Mouse (Mus musculus) spleen, adult 2 months (tissue): ENCODE measurements around the gene Sprtn. TPM values are rescaled to one million over a fixed set of nuclear protein-coding genes. Genes with fewer than 3 reads are reported as not detected.

Source experiments
- DNase-seq, 2 experiments: peaks; one replicate each; pipeline versions ENCODE4 v3.0.0 to v3.0.0-alpha.2; 2012 to 2021; ENCODE audit warnings: low spot score in 2 of 2, low read depth in 1 of 2
- H3K27ac ChIP-seq: fragments of 200-500 bp; 2 replicates; pipeline ENCODE4 v1.5.1; 2012; ENCODE audit warnings: low read length, inconsistent platforms; ENCODE audit not compliant: insufficient read depth
- H3K27me3 ChIP-seq: fragments of 200-500 bp; 2 replicates; pipeline ENCODE4 v1.6.1; 2012; ENCODE audit warnings: mild to moderate bottlenecking, moderate library complexity, low read length, inconsistent platforms; ENCODE audit not compliant: control insufficient read depth, insufficient read depth
- H3K36me3 ChIP-seq: fragments of 200-500 bp; 2 replicates; pipeline ENCODE4 v1.6.1; 2012; ENCODE audit warnings: mild to moderate bottlenecking, low read length, inconsistent platforms; ENCODE audit not compliant: control insufficient read depth, insufficient read depth
- H3K4me1 ChIP-seq: fragments of 200-500 bp; 2 replicates; pipeline ENCODE4 v1.6.1; 2011; ENCODE audit warnings: inconsistent platforms; ENCODE audit not compliant: control insufficient read depth, insufficient read depth, insufficient read length
- H3K4me3 ChIP-seq: fragments of 200-500 bp; 2 replicates; pipeline ENCODE4 v1.5.1; 2011; ENCODE audit warnings: mild to moderate bottlenecking, inconsistent platforms; ENCODE audit not compliant: insufficient read depth, insufficient read length; ENCODE audit errors: extremely low read depth
- CTCF ChIP-seq: fragments of 200-500 bp; IDR thresholded peaks from 2 replicates; pipeline ENCODE4 v1.5.1; 2011; ENCODE audit warnings: mild to moderate bottlenecking, inconsistent platforms; ENCODE audit not compliant: insufficient read depth, insufficient read length, insufficient replicate concordance; ENCODE audit errors: extremely low read depth
- POLR2A ChIP-seq: fragments of 200-500 bp; IDR thresholded peaks from 2 replicates; pipeline ENCODE4 v1.6.1; 2011; ENCODE audit warnings: low read depth, low read length, inconsistent platforms
- WGBS: fragments of 180-500 bp; shearing (Covaris S2); methylation state at CpG from one replicate; pipeline ENCODE4 v1.1.7; 2018; 5-methylcytosine and 5-hydroxymethylcytosine counted together
- polyA plus RNA-seq: library from polyadenylated mRNA; depleted of rRNA; stranded (reverse); fragments of >200 nt; gene quantifications from 2 replicates; pipeline ENCODE4 v1.2.3, GENCODE M21; 2012; rRNA removed

The Sprtn gene
- 11.2 and 14.5 TPM in 2 replicates for polyA plus RNA-seq

DNA sequence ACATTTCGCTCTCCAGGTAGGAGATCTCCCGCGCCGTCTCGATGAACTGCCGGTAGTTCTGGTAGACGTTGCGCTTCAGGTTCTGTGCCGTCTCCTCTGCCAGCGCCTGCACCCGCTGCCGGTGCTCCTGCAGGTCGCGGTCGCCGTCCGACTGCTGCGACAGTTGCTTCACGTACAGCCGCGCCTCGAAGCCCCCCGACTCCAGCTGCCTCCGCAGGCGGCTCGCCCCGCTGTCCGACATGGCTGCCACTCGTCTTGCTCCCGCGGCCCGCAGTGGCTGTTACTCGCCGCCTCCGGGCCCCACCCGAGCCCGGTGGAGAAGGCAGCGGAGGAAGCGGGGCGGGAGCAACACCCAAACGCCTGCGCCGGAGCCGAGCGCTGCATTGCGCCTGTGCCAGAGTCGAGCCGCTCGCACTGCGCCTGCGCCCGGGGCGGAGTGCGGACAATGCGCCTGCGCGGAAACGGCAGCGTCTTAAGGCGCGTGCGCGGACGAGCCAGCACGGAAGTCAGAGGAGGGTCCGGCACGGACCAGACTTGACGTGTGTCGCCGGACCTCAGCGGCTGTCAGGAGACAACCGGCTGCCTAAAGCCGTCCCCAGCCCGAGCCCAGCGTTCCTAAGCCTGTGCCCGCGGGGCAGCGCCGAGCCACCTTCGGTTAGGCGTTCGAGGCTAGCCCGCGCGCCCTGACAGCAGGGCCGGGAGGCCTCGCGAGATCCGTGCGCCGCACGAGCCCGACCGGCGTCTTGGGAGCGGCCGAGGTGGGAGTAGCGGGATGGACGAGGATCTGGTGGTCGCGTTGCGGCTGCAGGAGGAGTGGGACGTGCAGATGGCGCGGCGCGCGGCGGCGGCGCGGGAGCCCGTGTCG, at the start of gene Sprtn, which contains the start of gene Exoc8:
Sprtn (plus strand) TSS at position 501 of the 865 bp plus-strand sequence.
Exoc8 (minus strand) TSS at position 320 of the 865 bp plus-strand sequence.
- peaks cover 7% of the 10 kb centered on the region; the same call in 1 of the 2 replicates for H3K4me1 ChIP-seq
- peak; percentile 87 to 96 for DNase-seq
- no peaks in the 10 kb centered on the region for H3K27me3 ChIP-seq
- H3K27ac ChIP-seq: peak within 1 kb of the TSS; percentile 86
- TF ChIP-seq POLR2A (peak; percentile 83), CTCF (no peak)
- peak within 1 kb of the TSS; percentile 99 for H3K4me3 ChIP-seq
- peaks cover 27% of the 10 kb centered on the region for H3K36me3 ChIP-seq
- WGBS: under 1% methylated on average over 114 of the region's 114 CpGs

DNA sequence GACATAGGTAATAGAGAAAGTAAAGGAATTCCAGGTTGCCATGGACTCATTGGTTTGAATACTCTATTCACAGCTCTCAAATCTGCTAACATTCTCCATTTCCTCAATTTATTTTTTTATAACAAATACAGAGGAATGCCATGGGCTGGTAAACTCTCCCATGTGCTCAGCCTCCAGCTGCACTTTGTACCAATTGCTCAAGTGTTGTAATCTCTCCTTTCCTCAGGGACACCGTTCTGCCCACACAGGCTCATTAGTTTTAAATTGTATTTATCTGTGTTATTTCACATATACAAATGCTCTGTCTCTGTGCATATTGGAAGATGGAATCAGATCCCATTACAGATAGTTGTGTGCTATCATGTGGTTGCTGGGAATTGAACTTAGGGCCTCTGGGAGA, 44.2 kb upstream of the Sprtn start:
- 90% methylated on average over 1 of the region's 1 CpGs for WGBS
- TF ChIP-seq CTCF: no peak
- no peak for TF ChIP-seq POLR2A
- H3K27ac ChIP-seq: no peak overlapping the region
- H3K4me1 ChIP-seq: no peaks in the 10 kb centered on the region
- H3K36me3 ChIP-seq: peaks cover 7% of the 10 kb centered on the region
- H3K27me3 ChIP-seq: no peaks in the 10 kb centered on the region
- H3K4me3 ChIP-seq: no peak overlapping the region
- no peak for DNase-seq

- Histone ChIP-seq H3K4me1 (peaks cover 2% of the 10 kb centered on the region; the same call in 1 of the 2 replicates), H3K27ac (no peak overlapping the region), H3K36me3 (peaks cover 8% of the 10 kb centered on the region), H3K4me3 (no peak overlapping the region), H3K27me3 (no peaks in the 10 kb centered on the region)
- DNase-seq: peak in 1 of 2 experiments; percentile 37
- TF ChIP-seq POLR2A (no peak), CTCF (peak; percentile 55; the same call in 1 of the 2 replicates)
These were observed 38.2 kb upstream of the Sprtn start for GRCm38 (mm10) chr8:124859466-124859865.

DNA sequence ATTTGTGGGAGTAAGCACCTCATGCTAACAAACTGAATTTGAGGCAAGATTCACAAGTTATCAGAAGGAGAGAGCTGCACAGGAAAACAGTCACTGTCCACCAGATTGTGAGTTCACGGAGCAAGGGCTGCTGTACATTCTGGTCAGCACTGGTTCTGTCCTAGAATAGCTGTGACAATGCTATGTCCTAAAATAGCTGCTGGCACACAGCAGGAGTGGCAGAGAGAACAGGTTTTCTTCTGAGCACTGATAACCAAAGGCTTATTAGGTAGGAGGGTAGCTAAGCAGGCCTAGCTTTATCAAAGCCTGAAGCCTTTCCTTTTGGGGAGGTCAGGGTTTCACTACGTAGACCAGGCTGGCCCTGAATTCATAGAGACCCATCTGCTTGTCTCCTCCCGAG, 37.5 kb upstream of the Sprtn start:
- 87% methylated on average over 3 of the region's 3 CpGs for WGBS
- Histone ChIP-seq H3K27me3 (no peaks in the 10 kb centered on the region), H3K4me1 (peaks cover 5% of the 10 kb centered on the region; the same call in 1 of the 2 replicates), H3K4me3 (no peak overlapping the region), H3K36me3 (peaks cover 8% of the 10 kb centered on the region), H3K27ac (no peak overlapping the region)
- TF ChIP-seq CTCF (no peak), POLR2A (no peak)
- DNase-seq: no peak

DNA sequence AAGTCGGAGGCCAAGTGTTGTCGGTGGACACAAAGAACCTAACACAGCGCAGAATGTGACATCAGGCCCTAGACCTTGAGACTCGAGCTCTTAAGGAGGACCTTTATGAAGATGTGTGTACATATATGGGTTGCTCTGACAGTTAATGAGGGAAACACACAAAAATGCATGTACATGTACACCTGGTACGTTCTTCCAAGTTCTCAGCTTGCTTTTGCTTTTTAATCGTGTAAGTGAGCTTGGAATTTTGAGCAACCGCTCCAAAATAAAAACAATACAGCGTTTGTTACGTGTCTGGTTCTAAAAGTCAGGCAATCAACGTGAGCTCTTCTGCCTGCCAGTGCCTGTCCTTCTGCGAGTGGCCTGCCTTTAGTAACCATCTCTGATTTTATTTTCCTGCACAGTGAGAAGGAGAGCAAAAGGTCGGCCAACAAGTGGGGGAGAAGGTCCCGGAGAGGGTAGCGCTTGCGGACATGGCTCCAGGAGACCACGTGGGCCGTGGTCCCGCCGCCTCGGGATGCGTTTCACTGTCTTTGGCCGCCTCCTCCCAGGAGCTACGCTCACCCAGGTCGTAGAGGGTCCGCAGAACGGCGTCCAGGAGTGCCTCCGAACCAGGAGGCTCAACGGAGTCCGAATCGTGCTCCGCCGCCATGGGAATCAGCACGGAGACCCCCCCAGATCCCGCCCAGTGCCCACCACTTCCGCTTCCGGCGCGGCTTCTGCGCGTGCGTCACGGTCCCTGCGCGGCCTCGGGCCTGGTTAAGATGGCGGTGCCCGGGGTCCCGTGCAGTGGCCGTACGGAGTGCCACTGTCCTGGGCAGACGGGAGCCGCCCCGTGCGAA, 35.1 kb upstream of the Sprtn start, which contains the start of the genes Gnpat and 2810004N23Rik:
Gnpat (plus strand) TSS at position 713 of the 842 bp plus-strand sequence.
2810004N23Rik (minus strand) TSS at position 800 of the 842 bp plus-strand sequence.
- H3K4me1 ChIP-seq: peaks cover 14% of the 10 kb centered on the region; the same call in 1 of the 2 replicates
- peaks cover 2% of the 10 kb centered on the region for H3K36me3 ChIP-seq
- no peaks in the 10 kb centered on the region for H3K27me3 ChIP-seq
- TF ChIP-seq CTCF (no peak), POLR2A (peak; percentile 83)
- under 1% methylated on average over 55 of the region's 55 CpGs for WGBS
- peak within 1 kb of the TSS; percentile 84 for H3K4me3 ChIP-seq
- peak within 1 kb of the TSS; percentile 86 for H3K27ac ChIP-seq
- DNase-seq: peak; percentile 73 to 91

DNA sequence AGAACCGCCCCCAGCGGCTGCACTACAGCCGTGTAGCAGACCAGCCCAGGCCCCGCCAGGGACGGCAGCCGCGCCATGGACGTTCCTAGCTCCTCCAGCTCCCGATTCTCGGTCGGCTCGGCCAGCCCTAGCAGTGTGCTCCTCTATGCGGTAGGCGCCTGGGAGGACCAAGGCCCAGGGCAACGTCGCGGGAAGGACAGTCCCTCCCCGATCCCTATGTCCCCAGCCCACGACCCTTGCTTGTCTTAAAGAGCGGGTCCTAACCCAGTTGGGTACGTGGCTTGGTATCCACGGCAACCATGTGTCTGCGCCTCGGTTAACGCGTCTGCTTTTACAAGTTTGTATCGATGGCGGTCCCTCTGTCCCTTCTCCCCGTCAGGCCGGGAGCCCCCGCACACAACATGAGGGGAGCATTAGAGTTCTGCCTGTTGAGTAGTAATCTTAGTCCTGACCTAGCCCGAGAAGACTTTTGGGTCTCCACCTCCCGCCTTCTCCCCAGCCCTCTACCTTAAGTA, 34.5 kb upstream of the Sprtn start:
- no peak for DNase-seq
- no peaks in the 10 kb centered on the region for H3K27me3 ChIP-seq
- H3K4me1 ChIP-seq: peaks cover 14% of the 10 kb centered on the region; the same call in 1 of the 2 replicates
- 0% methylated on average over 33 of the region's 33 CpGs for whole genome bisulfite sequencing
- peaks cover 2% of the 10 kb centered on the region for H3K36me3 ChIP-seq
- H3K4me3 ChIP-seq: peak overlapping the region; percentile 84
- H3K27ac ChIP-seq: peak overlapping the region; percentile 84
- no peak for TF ChIP-seq POLR2A
- TF ChIP-seq CTCF: no peak
